13 mouse cellular contexts compared by ENCODE assay signal in the genomic region with DNA sequence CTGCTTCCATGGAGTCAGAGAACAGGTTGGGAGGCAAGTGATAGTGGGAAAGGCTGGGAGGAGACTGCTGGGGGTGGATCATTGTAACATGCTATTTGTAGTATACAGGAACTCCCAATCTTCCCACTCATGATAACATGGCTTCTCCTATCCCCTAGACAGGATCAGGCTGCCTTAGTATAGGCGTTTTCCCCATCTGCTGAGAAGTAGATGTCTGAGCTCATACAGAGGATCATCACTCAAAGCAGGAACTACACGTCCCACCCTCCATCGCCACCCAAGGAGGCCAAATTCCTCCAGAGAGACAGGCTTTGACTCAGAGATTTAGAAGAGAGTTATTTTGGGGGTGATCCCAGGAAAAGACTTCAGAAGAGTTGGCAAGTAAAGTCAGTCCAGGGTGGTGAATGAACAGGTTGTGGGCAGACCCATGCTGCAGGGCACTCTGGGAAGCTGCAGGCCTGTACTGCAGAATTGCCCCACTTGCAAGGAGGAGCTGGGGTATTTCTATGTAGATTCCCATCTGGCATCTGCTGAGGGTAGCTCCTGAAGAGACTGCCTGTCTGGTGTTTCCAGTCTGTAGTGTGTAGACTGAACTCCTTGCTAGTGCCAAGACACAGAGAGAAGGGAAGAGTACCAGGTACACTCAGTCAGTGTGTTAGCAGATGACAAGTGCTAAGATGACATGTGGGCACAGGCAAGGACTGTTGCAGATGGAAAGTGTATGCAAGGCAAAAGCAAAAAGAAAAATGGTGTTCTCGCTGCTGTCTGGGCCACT.
DNase-seq lines count a peak whose midpoint lies in the region.
"Had no signal": no experiment of that assay in that cellular context is flagged by ENCODE, and none has a peak within 500 bp of the region (broad histone marks: within the 10 kb centered on the region; RNA-seq: fewer than 3 reads in every experiment).

No protein-coding gene starts in this region.

- peak; percentile 23 for DNase-seq in layer of hippocampus, adult 9-11 months
- DNase-seq in layer of hippocampus, postnatal 14 days (ENCODE audit: low spot score in 2 of 2) = no peak
- peak; percentile 32 to 35 for DNase-seq in right cerebral cortex, adult 2 months (ENCODE audit: low spot score in 2 of 2)
- no peak for DNase-seq in right cerebral cortex, postnatal 14 days
- peak; percentile 38 to 46 for DNase-seq in left cerebral cortex, postnatal 36 days (ENCODE audit: low spot score in 2 of 2)
- DNase-seq in cerebellum, adult 11-12 months = no peak
- DNase-seq in adipocyte (ENCODE audit: low spot score) = no peak
- DNase-seq: adrenal gland, adult 8-10 months; adrenal gland, postnatal 36 days; cerebellum, adult 11 months; cerebellum, adult 9-10 months; cerebellum, postnatal 25 days; gastrocnemius, postnatal 25 days had no signal

- intact Hi-C loops in left cerebral cortex, postnatal 36 days (cut with DNase I) = no loop called here

Comparison
In these comparisons a context has a peak if more than half of its experiments do, and no peak if none do; other contexts are left out.
1. DNase-seq: peak in layer of hippocampus, adult 9-11 months (single experiment), right cerebral cortex, adult 2 months (2 of 2) and left cerebral cortex, postnatal 36 days (2 of 2); none in layer of hippocampus, postnatal 14 days (0 of 2), right cerebral cortex, postnatal 14 days (single experiment), cerebellum, adult 11-12 months (single experiment) and adipocyte (single experiment).